Mouse (Mus musculus) retina, postnatal 7 days (tissue): ENCODE results near the gene Atrip.
A peak's percentile ranks its signal among the peaks of the same experiment; 100 is the strongest.

ENCODE experiments used
- DNase-seq: peaks from one replicate; pipeline ENCODE4 v3.0.0-alpha.2; 2012; ENCODE audit warnings: low read depth, low spot score

Gene Atrip

GRCm38 (mm10) chr9:109073661-109074573 is at the start of gene Atrip:
Gene Atrip (minus strand): TSS chr9:109074124.
- DNase-seq = peak; percentile 78

DNA sequence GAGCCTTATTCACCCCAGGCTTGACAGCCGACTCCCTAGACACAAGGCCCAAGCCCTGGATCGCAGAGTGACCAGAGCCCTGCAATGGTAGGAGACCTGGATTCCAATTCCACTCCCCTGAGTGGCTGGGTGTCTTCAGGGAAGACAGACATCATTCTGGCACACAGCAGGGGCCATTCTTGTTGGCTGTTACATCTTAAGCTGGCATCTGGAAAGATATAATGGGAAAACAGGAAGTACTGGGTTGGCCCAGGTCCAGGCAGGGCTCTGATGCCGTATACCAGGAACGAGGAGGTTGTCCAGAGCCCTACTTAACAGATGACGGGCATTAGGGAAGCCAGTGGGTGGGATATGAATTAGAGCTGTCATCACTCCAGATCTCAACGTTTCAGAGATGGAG is 49.3 kb upstream of the Atrip start:
- DNase-seq = no peak

- peak; percentile 37 for DNase-seq
Measured at GRCm38 (mm10) chr9:109122553-109123085, 48.7 kb upstream of the Atrip start.

- no peak for DNase-seq
Measured at GRCm38 (mm10) chr9:109120956-109121355, 47.0 kb upstream of the Atrip start.

DNA sequence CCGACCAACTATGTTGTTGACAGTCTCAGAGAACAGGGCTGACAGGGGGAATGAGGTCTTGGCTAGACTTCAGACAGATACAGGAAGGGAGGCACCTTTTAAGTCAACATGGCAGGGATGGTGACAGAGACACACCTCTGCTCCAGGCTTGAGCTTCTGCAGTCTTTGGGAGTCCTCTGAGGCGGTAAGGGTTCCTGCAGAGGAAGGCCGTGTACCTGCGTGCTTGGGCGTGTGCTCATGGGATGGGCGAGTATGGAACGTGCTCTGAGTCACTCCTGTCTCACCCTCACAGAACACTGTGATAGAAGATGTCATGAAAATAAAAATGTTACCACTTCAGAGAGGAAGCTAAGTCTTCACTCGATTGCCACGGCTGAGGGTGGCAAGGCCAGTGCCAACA is 45.6 kb upstream of the Atrip start:
- DNase-seq = no peak

GRCm38 (mm10) chr9:109118106-109118505 is 44.2 kb upstream of the Atrip start:
- no peak for DNase-seq

DNA sequence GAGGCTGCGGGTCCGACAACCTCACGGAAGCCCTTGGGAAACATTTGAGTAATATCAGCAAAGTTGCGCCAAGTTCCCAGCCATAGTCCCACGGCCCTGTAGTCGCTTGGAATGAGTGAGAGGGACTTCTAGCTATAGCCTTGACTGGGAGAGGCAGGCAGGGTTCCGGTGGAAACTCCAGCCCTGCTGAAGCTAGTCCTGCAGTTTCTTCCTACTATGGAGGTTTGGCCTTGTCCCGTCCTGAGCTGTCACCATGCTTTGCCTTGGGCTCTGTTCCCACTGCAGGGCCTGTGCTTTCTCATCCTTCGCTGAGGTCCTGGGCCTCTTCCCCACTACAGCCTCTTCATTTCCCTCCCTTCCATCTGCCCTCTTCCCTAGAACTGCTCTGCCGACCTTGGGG is 42.3 kb upstream of the Atrip start:
- no peak for DNase-seq

- DNase-seq = no peak
Measured at GRCm38 (mm10) chr9:109114871-109115270, 40.9 kb upstream of the Atrip start.

- no peak for DNase-seq
Measured at GRCm38 (mm10) chr9:109114276-109114675, 40.4 kb upstream of the Atrip start.

DNA sequence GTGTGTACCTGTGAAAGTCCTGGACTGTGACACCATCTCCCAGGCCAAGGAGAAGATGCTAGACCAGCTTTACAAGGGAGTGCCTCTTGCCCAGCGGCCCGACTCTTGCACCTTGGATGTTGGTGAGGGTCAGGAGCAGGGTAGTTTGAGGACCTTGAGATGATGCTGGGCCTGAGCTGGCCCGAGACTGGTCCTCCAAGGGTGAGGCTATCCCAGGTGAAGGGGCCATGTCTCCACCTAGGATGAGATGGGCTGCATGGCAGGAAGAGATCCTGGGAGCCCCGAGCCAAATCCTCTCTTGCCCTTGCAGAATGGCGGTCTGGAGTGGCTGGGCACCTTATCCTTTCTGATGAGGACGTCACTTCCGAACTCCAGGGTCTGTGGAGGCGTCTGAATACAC is 39.4 kb upstream of the Atrip start:
- no peak for DNase-seq

- no peak for DNase-seq
Measured at GRCm38 (mm10) chr9:109111591-109111990, 37.7 kb upstream of the Atrip start.

- DNase-seq = no peak
Measured at GRCm38 (mm10) chr9:109111101-109111500, 37.2 kb upstream of the Atrip start.

- no peak for DNase-seq
Measured at GRCm38 (mm10) chr9:109110240-109110639, 36.3 kb upstream of the Atrip start.

GRCm38 (mm10) chr9:109107341-109107740 is 33.4 kb upstream of the Atrip start:
- no peak for DNase-seq

DNA sequence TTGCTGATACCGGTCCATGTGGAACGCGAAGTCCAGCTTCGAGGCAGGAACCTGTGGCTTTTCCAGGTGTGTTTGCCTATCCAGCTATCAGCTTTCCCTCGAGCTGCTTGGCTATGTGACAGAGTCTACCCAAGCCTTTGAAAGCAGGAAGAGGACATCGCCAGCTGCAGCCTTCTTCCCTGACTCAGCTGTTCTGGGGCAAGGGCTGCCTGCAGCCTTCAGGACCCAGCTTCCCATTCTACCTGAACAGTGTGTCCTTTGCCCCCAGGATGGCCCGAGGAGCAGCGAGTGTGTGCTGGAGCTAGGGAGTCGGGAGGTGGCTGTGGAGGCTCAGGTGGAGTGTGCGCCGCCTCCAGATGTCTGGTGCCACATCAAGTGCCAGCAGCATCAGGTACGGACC is 31.7 kb upstream of the Atrip start:
- no peak for DNase-seq

DNA sequence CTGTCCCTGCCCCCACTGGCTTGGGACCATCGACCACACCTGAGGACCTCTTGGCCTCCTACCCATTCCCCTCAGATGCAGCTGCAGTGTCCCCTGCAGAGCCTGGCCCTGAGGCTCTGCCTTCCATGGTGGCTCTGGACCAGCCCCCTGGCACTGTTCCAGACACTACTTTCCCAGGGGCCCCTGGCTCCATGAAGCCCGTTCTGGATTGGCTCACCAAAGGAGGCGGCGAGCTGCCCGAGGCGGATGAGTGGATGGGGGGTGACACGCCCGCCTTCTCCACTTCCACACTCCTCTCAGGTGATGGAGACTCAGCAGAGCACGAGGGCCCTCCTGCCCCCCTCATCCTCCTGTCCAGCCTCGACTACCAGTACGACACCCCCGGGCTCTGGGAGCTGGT is 31.1 kb upstream of the Atrip start:
- DNase-seq = no peak

DNA sequence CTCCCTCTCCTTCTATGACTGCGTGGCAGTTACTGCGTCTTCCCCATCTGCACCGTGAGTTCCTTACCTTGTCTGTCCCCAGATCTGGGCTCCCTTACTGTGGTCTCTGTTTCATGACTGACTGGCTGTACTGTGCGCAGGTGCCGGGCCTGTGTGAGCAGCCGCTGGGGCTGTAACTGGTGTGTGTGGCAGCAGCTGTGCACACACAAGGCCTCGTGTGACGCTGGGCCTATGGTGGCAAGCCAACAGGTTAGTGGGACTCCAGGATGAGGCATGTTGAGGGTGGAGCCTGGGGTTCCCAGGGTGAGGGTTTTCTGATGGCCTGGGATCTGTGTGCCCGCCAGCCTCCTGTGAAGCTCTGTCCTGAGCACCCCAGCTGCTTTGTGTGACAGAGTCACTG is 30.2 kb upstream of the Atrip start:
- no peak for DNase-seq

- no peak for DNase-seq
Measured at GRCm38 (mm10) chr9:109103250-109103649, 29.3 kb upstream of the Atrip start.

DNA sequence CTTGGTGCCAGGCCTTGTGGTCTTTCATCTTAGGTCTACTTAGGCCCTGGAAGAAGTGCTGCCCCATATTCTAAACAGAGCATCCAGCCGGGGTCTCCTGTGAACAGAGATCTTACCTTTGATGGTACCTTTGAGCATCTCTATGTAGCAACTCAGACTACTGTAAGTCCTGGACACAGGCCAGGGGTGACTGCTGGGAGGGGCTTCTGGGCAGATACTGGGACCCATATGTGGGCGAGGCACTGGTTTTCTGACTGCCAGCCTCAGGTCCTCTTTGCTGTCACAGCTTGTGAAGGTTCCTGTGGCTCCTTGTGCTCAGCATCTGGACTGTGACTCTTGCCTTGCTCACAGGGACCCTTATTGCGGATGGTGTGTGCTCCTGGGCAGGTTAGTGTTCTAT is 28.6 kb upstream of the Atrip start:
- no peak for DNase-seq

DNA sequence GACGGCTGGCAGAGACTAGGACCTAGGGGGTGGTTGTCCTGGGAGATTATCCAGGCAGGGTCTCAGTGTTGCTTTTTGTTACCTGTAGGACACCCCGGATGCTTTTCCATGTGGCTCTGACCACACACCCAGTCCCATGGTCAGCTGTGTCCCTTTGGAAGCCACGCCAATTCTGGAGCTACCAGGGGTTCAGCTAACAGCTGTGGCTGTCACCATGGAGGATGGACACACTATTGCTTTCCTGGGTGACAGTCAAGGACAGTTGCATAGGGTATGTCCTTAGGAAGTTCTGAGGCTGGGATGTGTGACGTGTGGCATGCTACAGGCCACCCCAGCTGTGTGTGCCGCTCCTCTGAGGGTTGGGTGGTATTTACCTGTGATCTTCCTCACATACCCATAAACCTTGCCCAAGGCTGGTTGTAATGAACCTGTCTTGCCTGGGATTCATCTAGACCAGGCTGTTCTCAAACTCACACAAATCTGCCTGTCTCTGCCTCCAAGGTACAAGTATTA is 28.1 kb upstream of the Atrip start:
- DNase-seq = no peak

DNA sequence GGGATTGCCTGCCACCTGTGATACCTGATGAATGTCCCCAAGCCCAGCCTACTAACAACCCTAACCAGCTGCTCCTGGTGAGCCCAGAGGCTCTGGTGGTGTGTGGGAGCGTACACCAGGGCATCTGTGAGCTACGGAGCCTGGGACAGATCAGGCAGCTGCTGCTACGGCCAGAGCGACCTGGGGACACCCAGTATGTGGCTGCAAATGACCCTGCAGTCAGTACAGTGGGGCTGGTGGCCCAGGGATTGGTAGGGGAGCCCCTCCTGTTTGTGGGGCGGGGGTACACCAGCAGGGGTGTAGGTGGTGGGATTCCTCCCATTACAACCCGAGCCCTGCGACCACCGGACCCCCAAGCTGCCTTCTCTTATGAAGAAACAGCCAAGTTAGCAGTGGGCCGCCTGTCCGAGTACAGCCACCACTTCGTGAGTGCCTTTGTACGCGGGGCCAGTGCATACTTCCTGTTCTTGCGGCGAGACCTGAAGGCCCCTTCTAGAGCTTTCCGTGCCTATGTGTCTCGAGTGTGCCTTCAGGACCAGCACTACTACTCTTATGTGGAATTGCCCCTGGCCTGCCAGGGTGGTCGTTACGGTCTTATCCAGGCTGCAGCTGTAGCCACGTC is 26.5 kb upstream of the Atrip start:
- no peak for DNase-seq

GRCm38 (mm10) chr9:109098969-109099368 is 25.0 kb upstream of the Atrip start:
- DNase-seq = no peak

GRCm38 (mm10) chr9:109098366-109098765 is 24.4 kb upstream of the Atrip start:
- DNase-seq = no peak
